Mouse (Mus musculus) liver, postnatal 0 days (tissue): ENCODE measurements around the gene Smco2. TPM values are rescaled to one million over a fixed set of nuclear protein-coding genes. Genes with fewer than 3 reads are reported as not detected.

Source experiments
- ATAC-seq: fragments of 200-750 bp; cut with Nextera tagmentation; 2 replicates; pipeline ENCODE4 v1.8.0; 2017; ENCODE audit warnings: mild to moderate bottlenecking, moderate library complexity
- DNase-seq: peaks from one replicate; pipeline ENCODE4 v3.0.0-alpha.2; 2016
- H3K27ac ChIP-seq: fragments of 300-500 bp; sonication (generic); 2 replicates; pipeline ENCODE4 v1.5.1; 2014; ENCODE audit warnings: antibody characterized with exemption, moderate library complexity, mild to moderate bottlenecking, low read depth
- H3K27me3 ChIP-seq: fragments of 300-500 bp; sonication (generic); 2 replicates; pipeline ENCODE4 v1.6.1; 2014; ENCODE audit warnings: low read length, control low read depth, mixed read lengths; ENCODE audit not compliant: insufficient read depth
- H3K36me3 ChIP-seq: fragments of 300-500 bp; sonication (generic); replicated peaks from 2 replicates; pipeline ENCODE4 v1.6.1; 2014; ENCODE audit warnings: mild to moderate bottlenecking, control low read depth, low read length, moderate library complexity, mixed read lengths; ENCODE audit not compliant: insufficient read depth
- H3K4me1 ChIP-seq: fragments of 300-500 bp; sonication (generic); 2 replicates; pipeline ENCODE4 v1.6.1; 2014; ENCODE audit warnings: antibody characterized with exemption, mild to moderate bottlenecking, control low read depth; ENCODE audit not compliant: insufficient read depth
- H3K4me2 ChIP-seq: fragments of 300-500 bp; sonication (generic); 2 replicates; pipeline ENCODE4 v1.6.1; 2014; ENCODE audit warnings: low read depth, mild to moderate bottlenecking, low read length, moderate library complexity, mixed read lengths
- H3K4me3 ChIP-seq: fragments of 300-500 bp; sonication (generic); 2 replicates; pipeline ENCODE4 v1.5.1; 2014; ENCODE audit warnings: low read depth, low read length
- H3K9ac ChIP-seq: fragments of 300-500 bp; sonication (generic); replicated peaks from 2 replicates; pipeline ENCODE4 v1.6.1; 2014; ENCODE audit warnings: mild to moderate bottlenecking, moderate library complexity
- H3K9me3 ChIP-seq: fragments of 300-500 bp; sonication (generic); 2 replicates; pipeline ENCODE4 v1.6.1; 2016; ENCODE audit warnings: mild to moderate bottlenecking, control low read depth, low read length, mixed read lengths
- CTCF ChIP-seq: sonication (generic); IDR thresholded peaks from 2 replicates; pipeline ENCODE4 v1.5.1; 2016; ENCODE audit warnings: antibody characterized with exemption, low read depth
- EP300 ChIP-seq: IDR thresholded peaks from 2 replicates; pipeline ENCODE4 v1.6.1; 2016; ENCODE audit warnings: antibody characterized with exemption, low read depth, mild to moderate bottlenecking
- WGBS: fragments of 180-500 bp; shearing (Covaris S2); extraction: QIAGEN DNeasy Blood & Tissue Kit; methylation state at CpG from one replicate; pipeline ENCODE4 v1.1.7; 2014; ENCODE audit not compliant: insufficient replicate concordance; 5-methylcytosine and 5-hydroxymethylcytosine counted together
- polyA plus RNA-seq: library from polyadenylated mRNA; unstranded; fragments of >200 nt; fragmentation: Nextera tagmentation; extraction: Ambion mirVana; gene quantifications from 2 replicates; pipeline ENCODE4 v1.2.1, GENCODE M21; 2015

Gene Smco2
- polyA plus RNA-seq, 1 experiment from 2014 or later: not detected

GRCm38 (mm10) chr6:146890215-146890614 is 40.3 kb downstream of the Smco2 start:
- Histone ChIP-seq H3K36me3 (no peaks in the 10 kb centered on the region), H3K27me3 (no peaks in the 10 kb centered on the region), H3K4me2 (peak overlapping the region; percentile 89), H3K9ac (peak overlapping the region; percentile 31; the same call in 1 of the 2 replicates), H3K9me3 (no peaks in the 10 kb centered on the region), H3K4me1 (0 out of 2 replicates have a peak, but pooled peaks cover 3% of the 10 kb centered on the region), H3K4me3 (no peak overlapping the region), H3K27ac (0 out of 2 replicates have a peak overlapping the region, but pooled peaks have one; percentile 7)
- DNase-seq: no peak
- TF ChIP-seq EP300 (no peak), CTCF (no peak)
- WGBS: 72% methylated on average over 2 of the region's 2 CpGs
- no peak for ATAC-seq

GRCm38 (mm10) chr6:146890633-146891032 is 40.7 kb downstream of the Smco2 start:
- Histone ChIP-seq H3K9ac (peak overlapping the region; percentile 51; the same call in 1 of the 2 replicates), H3K27me3 (no peaks in the 10 kb centered on the region), H3K36me3 (no peaks in the 10 kb centered on the region), H3K9me3 (no peaks in the 10 kb centered on the region), H3K4me2 (peak overlapping the region; percentile 89), H3K4me1 (0 out of 2 replicates have a peak, but pooled peaks cover 3% of the 10 kb centered on the region), H3K27ac (0 out of 2 replicates have a peak overlapping the region, but pooled peaks have one; percentile 7), H3K4me3 (no peak overlapping the region)
- no peak for DNase-seq
- TF ChIP-seq EP300 (no peak), CTCF (no peak)
- ATAC-seq: no peak

GRCm38 (mm10) chr6:146893890-146894289 is 44.0 kb downstream of the Smco2 start:
- TF ChIP-seq CTCF (no peak), EP300 (no peak)
- 0 out of 2 replicates have a peak, but pooled peaks cover under 1% of the 10 kb centered on the region for H3K4me1 ChIP-seq
- no peak overlapping the region for H3K9ac ChIP-seq
- no peaks in the 10 kb centered on the region for H3K27me3 ChIP-seq
- no peak for DNase-seq
- no peaks in the 10 kb centered on the region for H3K36me3 ChIP-seq
- no peak overlapping the region for H3K4me3 ChIP-seq
- ATAC-seq: no peak
- no peak overlapping the region for H3K27ac ChIP-seq
- H3K9me3 ChIP-seq: no peaks in the 10 kb centered on the region
- WGBS: 63% methylated on average over 2 of the region's 2 CpGs
- no peak overlapping the region for H3K4me2 ChIP-seq

GRCm38 (mm10) chr6:146898709-146899108 is 48.8 kb downstream of the Smco2 start:
- ATAC-seq (no peak), DNase-seq (no peak)
- H3K27me3 ChIP-seq: no peaks in the 10 kb centered on the region
- no peaks in the 10 kb centered on the region for H3K9me3 ChIP-seq
- TF ChIP-seq EP300: no peak
- H3K4me1 ChIP-seq: peaks cover 3% of the 10 kb centered on the region; the same call in 1 of the 2 replicates
- no peak overlapping the region for H3K9ac ChIP-seq
- no peak overlapping the region for H3K4me3 ChIP-seq
- no peaks in the 10 kb centered on the region for H3K36me3 ChIP-seq
- 78% methylated on average over 6 of the region's 6 CpGs for WGBS
- no peak overlapping the region for H3K4me2 ChIP-seq
- no peak overlapping the region for H3K27ac ChIP-seq

- no peak overlapping the region for H3K27ac ChIP-seq
- no peaks in the 10 kb centered on the region for H3K9me3 ChIP-seq
- H3K36me3 ChIP-seq: no peaks in the 10 kb centered on the region
- no peak overlapping the region for H3K4me2 ChIP-seq
- ATAC-seq: no peak
- TF ChIP-seq EP300: no peak
- TF ChIP-seq CTCF: no peak
- H3K9ac ChIP-seq: no peak overlapping the region
- peaks cover 4% of the 10 kb centered on the region; the same call in 1 of the 2 replicates for H3K4me1 ChIP-seq
- 63% methylated on average over 2 of the region's 2 CpGs for WGBS
- H3K4me3 ChIP-seq: no peak overlapping the region
- DNase-seq: no peak
- no peaks in the 10 kb centered on the region for H3K27me3 ChIP-seq
Observed at GRCm38 (mm10) chr6:146899647-146900046, 49.7 kb downstream of the Smco2 start.

GRCm38 (mm10) chr6:146901929-146902328 is 52.0 kb downstream of the Smco2 start:
- Histone ChIP-seq H3K27me3 (no peaks in the 10 kb centered on the region), H3K9me3 (no peaks in the 10 kb centered on the region), H3K4me3 (no peak overlapping the region), H3K36me3 (no peaks in the 10 kb centered on the region), H3K4me2 (no peak overlapping the region), H3K4me1 (peaks cover 12% of the 10 kb centered on the region), H3K27ac (no peak overlapping the region), H3K9ac (no peak overlapping the region)
- TF ChIP-seq CTCF (0 out of 2 replicates have a peak, but pooled peaks have one; percentile 13), EP300 (no peak)
- 85% methylated on average over 4 of the region's 4 CpGs for WGBS
- no peak for DNase-seq
- no peak for ATAC-seq

GRCm38 (mm10) chr6:146903632-146904031 is 53.7 kb downstream of the Smco2 start:
- H3K4me2 ChIP-seq: no peak overlapping the region
- peaks cover 15% of the 10 kb centered on the region for H3K4me1 ChIP-seq
- 52% methylated on average over 2 of the region's 2 CpGs for WGBS
- peak overlapping the region; percentile 85 for H3K27ac ChIP-seq
- H3K4me3 ChIP-seq: no peak overlapping the region
- H3K36me3 ChIP-seq: no peaks in the 10 kb centered on the region
- TF ChIP-seq CTCF: no peak
- TF ChIP-seq EP300: no peak
- peak; percentile 31; the same call in 1 of the 2 replicates for ATAC-seq
- no peaks in the 10 kb centered on the region for H3K27me3 ChIP-seq
- no peak for DNase-seq
- H3K9ac ChIP-seq: no peak overlapping the region
- H3K9me3 ChIP-seq: no peaks in the 10 kb centered on the region
